Mouse (Mus musculus) left cerebral cortex, adult 11 months (tissue): ENCODE measurements around the gene Frem2.
A peak's percentile ranks its signal among the peaks of the same experiment; 100 is the strongest.

Experiments used
- DNase-seq: peaks from one replicate; pipeline ENCODE4 v3.0.0; 2022; ENCODE audit warnings: low spot score

Frem2 gene

GRCm38 (mm10) chr3:53620355-53620754 is 36.8 kb downstream of the Frem2 start:
- DNase-seq: no peak

GRCm38 (mm10) chr3:53611106-53611505 is 46.0 kb downstream of the Frem2 start:
- DNase-seq: no peak

GRCm38 (mm10) chr3:53609851-53610250 is 47.3 kb downstream of the Frem2 start:
- DNase-seq: no peak

- DNase-seq: no peak
Observed at GRCm38 (mm10) chr3:53600140-53600539, 57.0 kb downstream of the Frem2 start.

- no peak for DNase-seq
Observed at GRCm38 (mm10) chr3:53599315-53599714, 57.8 kb downstream of the Frem2 start.

- DNase-seq: no peak
Observed at GRCm38 (mm10) chr3:53598153-53598800, 58.9 kb downstream of the Frem2 start.

DNA sequence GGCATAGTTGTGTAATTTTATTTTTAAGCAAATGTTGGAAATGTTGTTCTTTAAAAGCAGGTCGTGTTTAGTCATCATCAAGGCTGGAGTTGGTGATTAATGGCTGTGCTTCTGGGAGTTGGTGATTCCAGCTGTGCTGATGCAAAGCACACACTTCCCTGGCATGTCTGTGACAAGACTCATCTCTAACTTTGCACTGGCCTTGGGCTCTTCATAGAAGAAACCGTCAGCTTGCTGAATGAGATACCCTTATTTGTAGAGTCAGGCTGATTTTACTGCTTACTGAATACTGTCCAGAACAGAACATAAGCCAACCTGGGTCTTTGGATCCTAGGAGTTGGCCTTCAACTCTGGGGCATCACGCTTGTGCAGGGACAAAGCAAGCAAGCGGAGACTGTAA is 62.7 kb downstream of the Frem2 start:
- DNase-seq: no peak

DNA sequence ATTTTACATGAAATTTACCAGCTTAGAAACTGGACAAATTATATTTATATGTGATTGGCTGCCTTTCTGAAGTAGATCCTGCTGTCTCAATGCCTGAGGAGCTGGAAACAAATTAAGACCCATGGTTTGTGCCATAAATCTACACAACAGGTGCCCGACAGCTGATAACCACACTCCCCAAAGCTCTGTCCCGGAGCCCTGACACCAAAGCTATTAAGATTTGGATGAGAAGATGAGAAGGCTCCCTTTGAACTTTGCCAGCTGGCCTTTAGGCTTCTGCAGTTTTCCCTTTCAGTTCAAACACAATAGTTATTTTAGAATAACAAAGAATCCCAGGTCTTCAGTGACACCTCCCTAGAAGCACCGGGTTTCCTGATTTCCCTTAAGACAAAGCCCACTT is 63.4 kb downstream of the Frem2 start:
- DNase-seq: no peak

GRCm38 (mm10) chr3:53592036-53592435 is 65.1 kb downstream of the Frem2 start:
- no peak for DNase-seq

GRCm38 (mm10) chr3:53590139-53590621 is 67.0 kb downstream of the Frem2 start:
- DNase-seq: peak; percentile 26

DNA sequence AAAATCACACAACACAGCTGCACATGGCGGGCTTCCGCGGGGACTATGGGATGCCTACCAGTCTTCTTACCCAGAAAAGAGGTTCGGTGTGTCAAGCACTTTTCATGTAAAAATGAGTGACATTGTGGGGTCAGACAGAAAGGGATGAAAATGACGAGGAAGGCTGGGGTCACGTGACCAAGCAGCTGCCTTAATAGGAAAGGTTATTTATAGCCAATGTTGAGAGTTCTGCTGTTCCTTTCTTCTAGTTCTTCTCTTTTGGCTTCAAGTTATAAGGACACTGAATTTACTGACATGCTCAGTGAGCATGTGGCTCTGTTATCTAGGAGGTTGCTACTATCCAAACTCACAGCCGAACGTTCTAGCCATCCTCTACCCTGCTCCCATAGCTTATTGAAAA is 73.9 kb downstream of the Frem2 start:
- no peak for DNase-seq

- no peak for DNase-seq
Observed at GRCm38 (mm10) chr3:53580596-53581254, 76.4 kb downstream of the Frem2 start.

DNA sequence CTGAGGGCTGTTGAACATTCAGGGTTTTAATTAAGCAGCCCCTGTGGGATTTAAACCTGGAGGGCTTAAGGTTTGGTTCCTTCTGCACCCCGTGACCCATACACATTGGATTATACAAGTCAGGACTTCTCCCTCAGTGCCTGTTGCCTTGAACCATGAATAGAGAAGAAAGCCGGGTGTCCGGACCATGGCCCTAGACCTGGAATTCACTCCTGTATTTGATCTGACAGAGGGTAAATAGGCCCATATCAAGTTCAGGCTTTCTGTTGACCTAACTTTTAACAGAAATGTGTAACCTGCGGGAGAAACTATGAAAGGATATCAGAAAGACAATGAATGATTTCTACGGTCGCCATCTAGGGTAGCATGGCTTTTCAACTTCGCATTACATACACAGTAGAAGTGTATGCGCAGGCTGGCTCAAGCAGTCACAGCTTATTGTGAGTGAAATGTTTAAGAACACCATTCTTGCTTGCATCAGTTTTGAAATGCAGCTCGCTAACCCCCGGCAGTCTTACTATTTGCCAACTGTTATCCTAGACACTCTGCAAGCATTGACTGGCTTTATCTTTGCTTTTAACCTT is 77.9 kb downstream of the Frem2 start:
- no peak for DNase-seq

- DNase-seq: no peak
Observed at GRCm38 (mm10) chr3:53576320-53577116, 80.6 kb downstream of the Frem2 start.

- no peak for DNase-seq
Observed at GRCm38 (mm10) chr3:53574123-53574522, 83.0 kb downstream of the Frem2 start.

DNA sequence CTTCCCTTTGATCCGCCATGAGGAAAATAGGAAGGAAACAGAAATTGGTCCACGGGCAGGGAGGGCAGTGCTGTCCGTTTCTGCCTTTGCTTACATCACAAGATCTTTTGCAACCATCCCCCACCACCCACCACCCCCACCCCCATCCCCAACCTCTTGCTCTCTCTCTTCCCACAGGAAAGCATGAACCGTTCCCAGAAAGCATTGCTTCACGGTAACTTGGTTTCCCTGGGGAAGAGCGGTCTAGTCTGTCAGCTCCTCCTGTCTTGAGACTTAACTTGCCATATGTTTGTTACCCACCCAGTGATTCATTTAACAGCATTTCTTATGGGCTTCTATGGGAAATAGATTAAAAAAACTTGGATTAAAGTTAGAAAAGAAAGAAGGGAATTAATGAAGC is 85.5 kb downstream of the Frem2 start:
- DNase-seq: no peak

DNA sequence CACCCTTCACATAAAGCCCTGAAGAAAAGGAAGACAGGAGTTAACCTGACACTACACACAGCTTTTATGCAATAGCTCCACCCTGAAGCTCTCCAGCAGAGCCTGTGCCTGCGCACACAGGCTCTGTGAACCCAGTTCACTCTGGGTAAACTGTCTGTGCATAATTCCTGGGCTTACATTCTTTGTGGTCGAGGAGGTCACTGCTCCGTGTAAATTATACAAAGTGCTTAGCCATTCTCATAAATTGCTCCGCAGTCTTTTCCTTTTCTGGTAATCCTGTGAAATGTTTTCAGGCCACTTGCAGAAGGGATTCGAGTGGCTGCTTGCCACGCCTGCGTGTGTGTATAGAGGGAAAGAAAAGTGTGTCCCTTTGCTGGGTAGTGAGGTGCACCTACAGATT is 92.6 kb downstream of the Frem2 start:
- no peak for DNase-seq

DNA sequence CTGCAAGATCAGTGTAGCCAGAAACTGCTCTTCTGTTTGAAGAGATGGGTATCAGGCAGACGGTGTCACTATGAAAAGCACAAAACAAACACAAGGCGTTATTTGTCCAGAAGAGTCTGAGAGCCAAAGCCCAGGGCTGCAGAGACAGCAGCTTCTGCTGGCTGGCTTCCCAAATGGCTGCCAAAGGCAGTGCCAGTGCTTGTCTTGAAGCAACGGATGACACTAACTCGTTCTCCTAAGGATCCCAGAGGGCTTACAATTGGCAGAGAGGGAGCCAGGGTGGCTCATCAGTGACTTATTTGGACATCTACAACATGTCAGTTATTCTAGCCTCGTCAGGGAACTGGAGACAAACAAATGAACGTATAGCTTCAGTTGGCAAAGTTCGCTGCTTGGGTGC is 93.4 kb downstream of the Frem2 start:
- no peak for DNase-seq

- DNase-seq: no peak
Observed at GRCm38 (mm10) chr3:53561813-53562212, 95.3 kb downstream of the Frem2 start.

- no peak for DNase-seq
Observed at GRCm38 (mm10) chr3:53559056-53559455, 98.1 kb downstream of the Frem2 start.

DNA sequence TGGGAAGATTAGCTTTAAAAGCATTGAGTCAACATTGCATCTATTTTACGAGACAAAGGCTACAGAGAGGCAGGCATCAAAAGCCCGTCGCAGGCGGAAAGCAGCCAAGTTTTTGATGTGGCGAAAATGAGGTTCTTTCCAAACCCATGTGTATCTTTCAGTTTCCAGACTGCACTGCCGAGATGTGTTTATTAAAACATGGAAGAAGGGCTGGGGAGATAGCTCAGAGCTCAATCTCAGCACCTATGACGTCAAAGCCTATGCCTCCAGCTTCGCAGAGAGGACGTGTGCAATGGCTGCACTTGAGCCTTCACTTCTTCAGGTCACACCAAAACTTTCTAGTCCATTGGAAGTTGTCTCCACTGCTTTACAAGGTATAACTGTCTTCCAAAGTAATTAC is 98.9 kb downstream of the Frem2 start:
- no peak for DNase-seq

DNA sequence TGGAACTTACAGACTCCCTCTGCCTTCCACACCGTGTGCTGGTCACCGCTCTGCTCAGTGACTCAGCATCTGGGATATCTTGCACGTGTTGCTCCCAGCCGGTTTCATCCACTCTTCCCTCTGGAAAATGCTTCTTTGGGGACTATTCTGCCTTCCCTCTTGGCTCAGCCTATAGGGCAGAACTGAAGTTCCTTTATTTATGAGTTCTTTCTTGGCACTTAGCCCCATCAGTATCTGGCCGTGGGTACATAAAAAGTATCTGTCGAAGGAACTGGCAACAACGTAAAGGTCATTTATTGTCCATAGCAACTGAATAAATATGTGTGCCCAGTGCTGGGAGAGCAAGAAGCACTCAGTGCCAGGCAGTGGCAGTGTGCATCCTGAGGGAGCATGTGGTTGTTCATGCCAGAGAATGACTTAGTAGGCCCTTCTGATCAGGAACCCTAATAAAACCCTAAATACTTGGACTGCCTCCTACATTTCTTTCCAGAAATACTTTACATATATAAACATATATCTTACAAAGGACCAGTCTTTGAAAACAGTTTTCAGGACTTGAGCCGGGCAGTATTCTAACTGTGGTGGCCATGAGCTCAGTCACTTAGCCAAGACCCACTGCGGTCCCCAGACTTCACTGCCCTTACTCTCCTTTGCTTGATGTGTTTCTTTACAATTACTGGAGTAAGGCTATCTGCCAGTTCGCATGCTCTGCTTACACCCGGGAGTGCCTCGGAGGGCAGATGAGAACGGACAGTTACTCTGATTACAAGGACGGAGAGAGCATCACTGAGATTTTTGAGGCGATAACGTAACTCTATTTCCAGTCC is 99.6 kb downstream of the Frem2 start:
- DNase-seq: no peak
